Mouse (Mus musculus) embryonic fibroblast, embryonic 13.5 days (primary cell): ENCODE results near the gene Babam2.

Experiments used
- CTCF ChIP-seq: IDR thresholded peaks from 2 replicates; pipeline ENCODE4 v1.5.1; 2011; ENCODE audit warnings: mild to moderate bottlenecking, control low read depth, low read length, moderate library complexity, borderline replicate concordance; ENCODE audit not compliant: insufficient read depth
- POLR2A ChIP-seq: IDR thresholded peaks from 2 replicates; pipeline ENCODE4 v1.6.1; 2011; ENCODE audit warnings: low read depth, mild to moderate bottlenecking, control low read depth, low read length, moderate library complexity

- TF ChIP-seq CTCF (no peak), POLR2A (no peak)
Measured at GRCm38 (mm10) chr5:32071824-32072223, 374.3 kb downstream of the Babam2 start.
